Mouse (Mus musculus) MEL (cell line): ENCODE results near the gene Nat9.

Experiments used
- CTCF ChIP-seq, 3 experiments: IDR thresholded peaks in 2 of 3; conservative IDR thresholded peaks in 1 of 3; 2 replicates each; pipeline ENCODE4 v1.5.1; 2011 to 2012; ENCODE audit warnings: low read length in 3 of 3, low read depth in 2 of 3, mild to moderate bottlenecking in 2 of 3, improper control_type of control experiment in 1 of 3, inconsistent platforms in 1 of 3, mixed read lengths in 1 of 3, moderate library complexity in 1 of 3; ENCODE audit not compliant: control insufficient read depth in 1 of 3, insufficient read depth in 1 of 3, poor library complexity in 1 of 3, severe bottlenecking in 1 of 3
- TAL1 ChIP-seq: IDR thresholded peaks from 2 replicates; pipeline ENCODE4 v1.6.1; 2012; ENCODE audit warnings: mild to moderate bottlenecking, inconsistent platforms, low read length, moderate library complexity, mixed read lengths

GRCm38 (mm10) chr11:115162832-115163480 lies 24.7 kb downstream of the Nat9 start, which contains the start of gene Slc9a3r1:
- TF ChIP-seq CTCF (IDR thresholded peaks at IDR 0.05 in 2 of 3, conservative IDR thresholded peaks at IDR 0.05 in 1 of 3; ENCODE audit: control insufficient read depth in 1 of 3, insufficient read depth in 1 of 3, low read depth in 2 of 3, low read length in 3 of 3, poor library complexity in 1 of 3, severe bottlenecking in 1 of 3) (no peak), TAL1 (no peak)
